Mouse (Mus musculus) MEL (cell line): ENCODE data around the gene Col7a1. TPM values are rescaled to one million over a fixed set of nuclear protein-coding genes. Genes with fewer than 3 reads are reported as not detected.

Experiments
- DNase-seq: peaks from one replicate; pipeline ENCODE4 v3.0.0; 2011; ENCODE audit warnings: low read depth, low spot score
- H3K27ac ChIP-seq: 2 replicates; pipeline ENCODE4 v1.5.1; 2012; ENCODE audit warnings: low read depth, mild to moderate bottlenecking, control low read depth, low read length, moderate library complexity; ENCODE audit not compliant: control insufficient read depth
- H3K27me3 ChIP-seq, 2 experiments: fragments of 150-350 bp in 1 of 2; sonication (generic) in 1 of 2; 2 replicates each; pipeline ENCODE4 v1.6.1; 2012; ENCODE audit warnings: low read length in 2 of 2, mild to moderate bottlenecking in 2 of 2, improper control_type of control experiment in 1 of 2, moderate library complexity in 1 of 2; ENCODE audit not compliant: insufficient read depth in 2 of 2, control insufficient read depth in 1 of 2
- H3K36me3 ChIP-seq, 2 experiments: 2 replicates each; pipeline ENCODE4 v1.6.1; 2012 to 2014; ENCODE audit warnings: low read length in 2 of 2, improper control_type of control experiment in 1 of 2, inconsistent platforms in 1 of 2, mild to moderate bottlenecking in 1 of 2; ENCODE audit not compliant: insufficient read depth in 2 of 2, control insufficient read depth in 1 of 2
- H3K4me1 ChIP-seq, 2 experiments: fragments of 150-350 bp in 1 of 2; sonication (generic) in 1 of 2; 2 replicates each; pipeline ENCODE4 v1.6.1; 2012; ENCODE audit warnings: low read length in 2 of 2, improper control_type of control experiment in 1 of 2, mild to moderate bottlenecking in 1 of 2; ENCODE audit not compliant: insufficient read depth in 2 of 2, control insufficient read depth in 1 of 2
- H3K4me3 ChIP-seq, 2 experiments: fragments of 150-350 bp in 1 of 2; sonication (generic) in 1 of 2; 2 replicates each; pipeline ENCODE4 v1.5.1; 2012; ENCODE audit warnings: low read depth in 2 of 2, low read length in 2 of 2, mild to moderate bottlenecking in 2 of 2, moderate library complexity in 2 of 2, control low read depth in 1 of 2, improper control_type of control experiment in 1 of 2; ENCODE audit not compliant: control insufficient read depth in 1 of 2, insufficient read depth in 1 of 2
- H3K79me2 ChIP-seq: 2 replicates; pipeline ENCODE4 v1.6.1; 2012; ENCODE audit warnings: mild to moderate bottlenecking, low read length, moderate library complexity; ENCODE audit not compliant: control insufficient read depth, poor library complexity, insufficient read depth
- H3K9ac ChIP-seq: 2 replicates; pipeline ENCODE4 v1.6.1; 2012; ENCODE audit warnings: low read depth, mild to moderate bottlenecking, control low read depth, low read length, moderate library complexity; ENCODE audit not compliant: control insufficient read depth, poor library complexity, severe bottlenecking
- H3K9me3 ChIP-seq: fragments of 150-350 bp; sonication (generic); replicated peaks from 2 replicates; pipeline ENCODE4 v1.6.1; 2012; ENCODE audit warnings: mild to moderate bottlenecking, low read length, improper control_type of control experiment, moderate library complexity; ENCODE audit not compliant: insufficient read depth
- CHD1 ChIP-seq: IDR thresholded peaks from 2 replicates; pipeline ENCODE4 v1.6.1; 2012; ENCODE audit warnings: low read depth, mild to moderate bottlenecking, inconsistent platforms, low read length, improper control_type of control experiment
- ELF1 ChIP-seq: IDR thresholded peaks from 2 replicates; pipeline ENCODE4 v1.6.1; 2014; ENCODE audit warnings: low read depth, mild to moderate bottlenecking, inconsistent platforms, low read length, improper control_type of control experiment, moderate library complexity
- ETS1 ChIP-seq: IDR thresholded peaks from 2 replicates; pipeline ENCODE4 v1.6.1; 2012; ENCODE audit warnings: low read depth, mild to moderate bottlenecking, inconsistent platforms, low read length, improper control_type of control experiment, moderate library complexity
- HCFC1 ChIP-seq: IDR thresholded peaks from 2 replicates; pipeline ENCODE4 v1.6.1; 2012; ENCODE audit warnings: low read depth, mild to moderate bottlenecking, inconsistent platforms, low read length, improper control_type of control experiment, moderate library complexity
- JUND ChIP-seq: IDR thresholded peaks from 2 replicates; pipeline ENCODE4 v1.6.1; 2011; ENCODE audit warnings: low read depth, mild to moderate bottlenecking, improper control_type of control experiment, low read length
- MXI1 ChIP-seq: IDR thresholded peaks from 2 replicates; pipeline ENCODE4 v1.6.1; 2011; ENCODE audit warnings: mild to moderate bottlenecking, low read depth, low read length, improper control_type of control experiment
- MYC ChIP-seq: IDR thresholded peaks from 2 replicates; pipeline ENCODE4 v1.6.1; 2011; ENCODE audit warnings: low read depth, mild to moderate bottlenecking, low read length, improper control_type of control experiment, moderate library complexity
- NELFE ChIP-seq: IDR thresholded peaks from 2 replicates; pipeline ENCODE4 v1.6.1; 2011; ENCODE audit warnings: low read depth, low read length, improper control_type of control experiment
- NRF1 ChIP-seq: IDR thresholded peaks from 2 replicates; pipeline ENCODE4 v1.6.1; 2014; ENCODE audit warnings: low read depth, mild to moderate bottlenecking, inconsistent platforms, low read length, improper control_type of control experiment, moderate library complexity; ENCODE audit not compliant: poor library complexity, insufficient read depth, severe bottlenecking
- POLR2A ChIP-seq, 2 experiments: IDR thresholded peaks; 2 replicates each; pipeline ENCODE4 v1.6.1; 2011 to 2012; ENCODE audit warnings: low read length in 2 of 2, mild to moderate bottlenecking in 2 of 2, control low read depth in 1 of 2, improper control_type of control experiment in 1 of 2, low read depth in 1 of 2, moderate library complexity in 1 of 2; ENCODE audit not compliant: control insufficient read depth in 1 of 2, insufficient read depth in 1 of 2, poor library complexity in 1 of 2
- POLR2AphosphoS2 ChIP-seq: IDR thresholded peaks from 2 replicates; pipeline ENCODE4 v1.6.1; 2011; ENCODE audit warnings: low read length, improper control_type of control experiment
- POLR2AphosphoS5 ChIP-seq: IDR thresholded peaks from 2 replicates; pipeline ENCODE4 v1.6.1; 2012; ENCODE audit warnings: low read depth, borderline replicate concordance, mild to moderate bottlenecking, inconsistent platforms, low read length, moderate library complexity, mixed read lengths
- RAD21 ChIP-seq: IDR thresholded peaks from 2 replicates; pipeline ENCODE4 v1.6.1; 2011; ENCODE audit warnings: mild to moderate bottlenecking, low read depth, low read length, improper control_type of control experiment
- RCOR1 ChIP-seq: IDR thresholded peaks from 2 replicates; pipeline ENCODE4 v1.6.1; 2012; ENCODE audit warnings: low read depth, mild to moderate bottlenecking, inconsistent platforms, low read length, improper control_type of control experiment
- SIN3A ChIP-seq: IDR thresholded peaks from 2 replicates; pipeline ENCODE4 v1.6.1; 2012; ENCODE audit warnings: low read length, improper control_type of control experiment, inconsistent platforms
- SMC3 ChIP-seq: IDR thresholded peaks from 2 replicates; pipeline ENCODE4 v1.6.1; 2011; ENCODE audit warnings: low read depth, low read length, improper control_type of control experiment
- TAL1 ChIP-seq: IDR thresholded peaks from 2 replicates; pipeline ENCODE4 v1.6.1; 2012; ENCODE audit warnings: mild to moderate bottlenecking, inconsistent platforms, low read length, moderate library complexity, mixed read lengths
- TBP ChIP-seq: IDR thresholded peaks from 2 replicates; pipeline ENCODE4 v1.8.0; 2011; ENCODE audit warnings: low read depth, low read length, improper control_type of control experiment
- TCF12 ChIP-seq: IDR thresholded peaks from 2 replicates; pipeline ENCODE4 v1.6.1; 2014; ENCODE audit warnings: low read depth, mild to moderate bottlenecking, inconsistent platforms, low read length, improper control_type of control experiment, moderate library complexity
- UBTF ChIP-seq: IDR thresholded peaks from 2 replicates; pipeline ENCODE4 v1.6.1; 2012; ENCODE audit warnings: low read depth, mild to moderate bottlenecking, inconsistent platforms, low read length, improper control_type of control experiment, moderate library complexity, borderline replicate concordance; ENCODE audit not compliant: insufficient read depth
- USF1 ChIP-seq: IDR thresholded peaks from 2 replicates; pipeline ENCODE4 v1.6.1; 2014; ENCODE audit warnings: low read depth, mild to moderate bottlenecking, inconsistent platforms, low read length, improper control_type of control experiment, moderate library complexity
- ZC3H11A ChIP-seq: IDR thresholded peaks from 2 replicates; pipeline ENCODE4 v1.6.1; 2012; ENCODE audit warnings: low read depth, mild to moderate bottlenecking, inconsistent platforms, low read length, improper control_type of control experiment
- ZKSCAN1 ChIP-seq: IDR thresholded peaks from 2 replicates; pipeline ENCODE4 v1.6.1; 2012; ENCODE audit warnings: low read depth, mild to moderate bottlenecking, inconsistent platforms, low read length, improper control_type of control experiment, moderate library complexity
- ZMIZ1 ChIP-seq: IDR thresholded peaks from 2 replicates; pipeline ENCODE4 v1.6.1; 2012; ENCODE audit warnings: low read depth, mild to moderate bottlenecking, inconsistent platforms, low read length, improper control_type of control experiment, moderate library complexity
- polyA plus RNA-seq, 2 experiments: library from polyadenylated mRNA; stranded (reverse) in 1 of 2; unstranded in 1 of 2; fragments of >175 nt in 1 of 2; fragments of >200 nt in 1 of 2; gene quantifications; 2 replicates each; pipeline versions ENCODE4 v1.2.1 to v1.2.4; 2012; ENCODE audit warnings: low replicate concordance in 2 of 2, low read depth in 1 of 2; ENCODE audit not compliant: insufficient read length in 2 of 2, insufficient read depth in 1 of 2, missing spikeins in 1 of 2
- total RNA-seq: library from RNA; depleted of rRNA; stranded (reverse); fragments of 300-350 nt; gene quantifications from 2 replicates; pipeline ENCODE4 v1.2.3, GENCODE M21; 2012

Gene Col7a1
- total and polyA plus RNA-seq, 3 experiments = 1.2 to 2.6 TPM; not detected in 1

DNA sequence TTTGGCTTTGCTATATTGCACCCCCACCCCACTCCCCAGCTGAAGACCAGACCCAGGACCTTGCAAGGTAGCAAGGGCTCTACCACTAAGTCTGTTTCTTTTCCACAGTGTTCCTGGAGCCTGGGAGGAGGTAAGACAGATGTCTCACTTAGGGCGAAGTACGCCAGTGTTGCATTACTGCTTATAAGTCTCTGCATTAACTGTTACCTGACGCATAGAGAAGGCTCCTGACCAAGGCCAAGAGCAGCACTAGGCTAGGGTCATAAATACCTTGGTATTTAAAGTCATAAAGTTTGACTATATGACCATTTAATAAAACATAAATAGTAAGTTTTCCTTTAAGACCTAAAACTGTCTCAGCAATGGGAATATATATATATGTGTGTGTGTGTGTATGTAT, 25.0 kb upstream of the Col7a1 start:
- Histone ChIP-seq H3K9me3 (no peaks in the 10 kb centered on the region), H3K79me2 (no peaks in the 10 kb centered on the region), H3K36me3 (no peaks in the 10 kb centered on the region), H3K27me3 (peaks cover 7 to 13% of the 10 kb centered on the region in 2 experiments), H3K27ac (no peak overlapping the region), H3K4me1 (no peaks in the 10 kb centered on the region), H3K4me3 (no peak overlapping the region), H3K9ac (no peak overlapping the region)
- TF ChIP-seq ZKSCAN1 (no peak), CHD1 (no peak), POLR2AphosphoS2 (no peak), USF1 (no peak), JUND (no peak), ETS1 (no peak)
- no peak for DNase-seq

DNA sequence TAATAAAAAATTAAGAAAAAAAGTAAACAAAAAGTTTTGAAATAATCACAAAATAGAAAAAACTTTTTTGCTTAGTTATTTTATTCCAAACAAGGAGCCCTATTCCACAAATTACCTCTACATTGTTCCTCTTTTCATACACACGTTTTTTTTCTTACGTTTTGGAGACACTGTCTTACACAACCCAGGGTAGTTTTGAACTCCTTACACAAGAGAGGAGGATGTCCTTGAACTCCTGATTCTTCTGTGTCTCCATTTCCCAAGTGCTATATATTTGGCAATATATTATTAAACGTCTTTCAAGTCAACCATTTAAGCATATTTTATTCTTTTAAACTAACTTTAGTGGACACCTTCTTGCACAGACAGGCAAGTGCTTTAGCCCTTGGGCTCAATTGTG, 17.4 kb upstream of the Col7a1 start:
- peak overlapping the region in 1 of 2 experiments; percentile 23; a peak in 3 of 4 replicates for H3K4me3 ChIP-seq
- peaks cover 0 to 6% of the 10 kb centered on the region in 2 experiments; a peak in 2 of 4 replicates for H3K4me1 ChIP-seq
- H3K79me2 ChIP-seq = peaks cover 25% of the 10 kb centered on the region
- DNase-seq = no peak
- H3K36me3 ChIP-seq = peaks cover 7 to 10% of the 10 kb centered on the region in 2 experiments
- H3K9me3 ChIP-seq = no peaks in the 10 kb centered on the region
- TF ChIP-seq HCFC1 = no peak
- TF ChIP-seq, all 39 proteins: peak for 0
- no peak overlapping the region for H3K27ac ChIP-seq
- H3K27me3 ChIP-seq = no peaks in the 10 kb centered on the region; a peak in 1 of 4 replicates
- no peak overlapping the region for H3K9ac ChIP-seq

DNA sequence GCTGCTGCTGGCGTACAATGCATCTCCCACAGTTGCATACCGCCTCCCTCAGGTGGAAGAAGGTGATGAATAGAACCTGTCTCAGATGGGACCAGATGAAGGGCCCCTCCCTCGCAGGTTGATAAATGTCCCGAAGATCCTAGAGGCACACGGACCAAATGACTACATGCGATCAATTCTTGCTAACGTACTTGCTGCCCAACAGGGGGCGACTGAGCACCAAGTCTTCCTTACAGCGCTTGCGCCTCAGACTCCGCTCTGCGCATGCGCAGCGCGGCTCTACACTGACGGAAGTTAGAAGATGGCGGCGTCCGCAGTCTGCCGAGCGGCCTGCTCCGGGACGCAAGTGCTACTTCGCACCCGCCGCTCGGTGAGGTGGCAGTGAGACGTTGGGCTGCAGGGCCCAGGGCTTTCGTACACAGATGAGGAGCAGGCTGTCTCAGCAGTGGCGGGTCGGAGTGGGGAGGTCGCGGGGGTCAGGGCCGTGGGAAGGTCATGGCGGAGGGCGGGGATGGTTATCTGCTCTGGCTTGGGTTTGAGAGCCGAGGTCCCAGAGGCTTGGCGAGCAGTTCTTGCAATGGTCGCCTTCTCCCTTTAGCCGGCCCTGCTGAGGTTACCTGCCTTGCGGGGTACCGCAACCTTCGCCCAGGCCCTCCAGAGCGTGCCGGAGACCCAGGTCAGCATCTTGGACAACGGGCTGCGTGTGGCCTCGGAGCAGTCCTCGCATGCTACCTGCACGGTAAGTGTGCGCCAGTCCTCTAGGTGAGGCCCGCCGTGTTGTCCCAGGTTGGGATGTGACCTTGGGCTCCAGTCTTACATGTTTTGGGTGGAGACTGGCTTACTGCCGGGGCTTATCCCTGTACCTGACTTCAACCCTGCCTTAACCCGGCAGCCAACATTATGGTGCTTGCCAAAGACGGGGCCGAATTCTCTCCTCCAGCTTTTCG, 16.7 kb upstream of the Col7a1 start, which contains the start of gene Uqcrc1:
TSS of gene Uqcrc1 (plus strand) at position 216 of the 947 bp plus-strand sequence.
- Histone ChIP-seq H3K27me3 (no peaks in the 10 kb centered on the region; a peak in 1 of 4 replicates), H3K4me3 (peak within 1 kb of the TSS; percentile 72 to 90), H3K79me2 (peaks cover 25% of the 10 kb centered on the region), H3K36me3 (peaks cover 7 to 12% of the 10 kb centered on the region in 2 experiments), H3K9me3 (no peaks in the 10 kb centered on the region), H3K9ac (peak within 1 kb of the TSS; percentile 91), H3K4me1 (peaks cover 0 to 6% of the 10 kb centered on the region in 2 experiments; a peak in 2 of 4 replicates), H3K27ac (peak within 1 kb of the TSS; percentile 40)
- peak; percentile 98 for DNase-seq
- peak; percentile 98 for TF ChIP-seq NELFE
- no peak for TF ChIP-seq TAL1
- no peak for TF ChIP-seq ZKSCAN1
- TF ChIP-seq SIN3A = peak; percentile 86
- TF ChIP-seq NRF1 = peak; percentile 99; the same call in 1 of the 2 replicates
- peak; percentile 44 for TF ChIP-seq SMC3
- TF ChIP-seq ELF1 = peak; percentile 75
- TF ChIP-seq ZMIZ1 = peak; percentile 66; the same call in 1 of the 2 replicates
- TF ChIP-seq TBP = peak; percentile 87
- TF ChIP-seq RCOR1 = no peak
- no peak for TF ChIP-seq USF1
- no peak; the same call in 1 of the 2 replicates for TF ChIP-seq ZC3H11A
- peak; percentile 12; the same call in 1 of the 2 replicates for TF ChIP-seq MYC
- no peak for TF ChIP-seq POLR2AphosphoS5
- peak; percentile 41 for TF ChIP-seq RAD21
- peak; percentile 97 to 98 for TF ChIP-seq POLR2A (IDR thresholded peaks at IDR 0.05; ENCODE audit: control insufficient read depth in 1 of 2, insufficient read depth in 1 of 2, low read depth in 1 of 2, low read length in 2 of 2, poor library complexity in 1 of 2)
- peak; percentile 82 for TF ChIP-seq MXI1
- TF ChIP-seq TCF12 = peak; percentile 63; the same call in 1 of the 2 replicates
- no peak for TF ChIP-seq UBTF
